Mouse (Mus musculus) bone marrow, adult 2 months (tissue): ENCODE data around the gene Rps27. TPM values are rescaled to one million over a fixed set of nuclear protein-coding genes. Genes with fewer than 3 reads are reported as not detected.

Source experiments
- H3K27ac ChIP-seq: fragments of 200-500 bp; 2 replicates; pipeline ENCODE4 v1.5.1; 2012; ENCODE audit warnings: low read depth, mild to moderate bottlenecking, control low read depth, inconsistent platforms, low read length; ENCODE audit not compliant: control insufficient read depth, poor library complexity, insufficient read depth
- H3K4me1 ChIP-seq: fragments of 200-500 bp; 2 replicates; pipeline ENCODE4 v1.6.1; 2011; ENCODE audit warnings: low read length; ENCODE audit not compliant: control insufficient read depth, insufficient read depth
- H3K4me3 ChIP-seq: fragments of 200-500 bp; replicated peaks from 2 replicates; pipeline ENCODE3; 2011; ENCODE audit warnings: mild to moderate bottlenecking, low read depth, low read length, control low read depth; ENCODE audit not compliant: control insufficient read depth
- CTCF ChIP-seq: fragments of 200-500 bp; IDR thresholded peaks from 2 replicates; pipeline ENCODE4 v1.5.1; 2011; ENCODE audit warnings: low read length, control low read depth; ENCODE audit not compliant: control insufficient read depth, insufficient read depth
- POLR2A ChIP-seq: fragments of 200-500 bp; IDR thresholded peaks from 2 replicates; pipeline ENCODE4 v1.6.1; 2011; ENCODE audit warnings: low read depth, mild to moderate bottlenecking, control low read depth, low read length, borderline replicate concordance; ENCODE audit not compliant: control insufficient read depth
- WGBS: fragments of 180-500 bp; shearing (Covaris S2); methylation state at CpG from one replicate; pipeline ENCODE4 v1.1.7; 2018; 5-methylcytosine and 5-hydroxymethylcytosine counted together
- polyA plus RNA-seq: library from polyadenylated mRNA; stranded (reverse); fragments of >200 nt; gene quantifications from 2 replicates; pipeline ENCODE4 v1.2.4, GENCODE M21; 2011; ENCODE audit warnings: low replicate concordance; ENCODE audit not compliant: missing spikeins, insufficient read depth, insufficient read length

Gene Rps27
- polyA plus RNA-seq, 1 experiment = 168 TPM

- H3K4me3 ChIP-seq = peak overlapping the region; percentile 21
- H3K4me1 ChIP-seq = no peaks in the 10 kb centered on the region; the same call in 1 of the 2 replicates
- H3K27ac ChIP-seq = no peak overlapping the region
- 8% methylated on average over 6 of the region's 6 CpGs for WGBS
- TF ChIP-seq POLR2A (no peak), CTCF (no peak)
These were observed 6.6 kb upstream of the Rps27 start for GRCm38 (mm10) chr3:90220088-90220487.

GRCm38 (mm10) chr3:90215825-90216380 lies 2.5 kb upstream of the Rps27 start:
- H3K4me1 ChIP-seq = peaks cover 1% of the 10 kb centered on the region; the same call in 1 of the 2 replicates
- TF ChIP-seq CTCF (no peak), POLR2A (no peak)
- WGBS = 29% methylated on average over 1 of the region's 1 CpGs
- H3K27ac ChIP-seq = no peak overlapping the region
- H3K4me3 ChIP-seq = no peak overlapping the region

GRCm38 (mm10) chr3:90213956-90214684 lies 669 bp upstream of the Rps27 start:
- WGBS = 36% methylated on average over 12 of the region's 12 CpGs
- TF ChIP-seq CTCF (no peak), POLR2A (no peak)
- no peak overlapping the region for H3K27ac ChIP-seq
- peak overlapping the region; percentile 97 for H3K4me3 ChIP-seq
- peaks cover 1% of the 10 kb centered on the region; the same call in 1 of the 2 replicates for H3K4me1 ChIP-seq

GRCm38 (mm10) chr3:90212723-90213122 lies 728 bp downstream of the Rps27 start:
- WGBS = 9% methylated on average over 5 of the region's 5 CpGs
- H3K4me1 ChIP-seq = peaks cover 1% of the 10 kb centered on the region; the same call in 1 of the 2 replicates
- H3K27ac ChIP-seq = no peak overlapping the region
- TF ChIP-seq POLR2A (no peak), CTCF (no peak)
- H3K4me3 ChIP-seq = peak overlapping the region; percentile 45

GRCm38 (mm10) chr3:90211475-90212398 lies 1.7 kb downstream of the Rps27 start:
- 42% methylated on average over 13 of the region's 13 CpGs for WGBS
- H3K4me1 ChIP-seq = peaks cover 1% of the 10 kb centered on the region; the same call in 1 of the 2 replicates
- H3K27ac ChIP-seq = no peak overlapping the region
- H3K4me3 ChIP-seq = peak overlapping the region; percentile 11
- no peak for TF ChIP-seq POLR2A
- TF ChIP-seq CTCF = no peak

- Histone ChIP-seq H3K4me1 (peaks cover 1% of the 10 kb centered on the region; the same call in 1 of the 2 replicates), H3K27ac (no peak overlapping the region), H3K4me3 (no peak overlapping the region)
- 91% methylated on average over 5 of the region's 5 CpGs for WGBS
- TF ChIP-seq POLR2A (no peak), CTCF (no peak)
These were observed 3.4 kb downstream of the Rps27 start for GRCm38 (mm10) chr3:90209908-90210566.

- no peak overlapping the region for H3K4me3 ChIP-seq
- no peak overlapping the region for H3K27ac ChIP-seq
- peaks cover 1% of the 10 kb centered on the region; the same call in 1 of the 2 replicates for H3K4me1 ChIP-seq
- 79% methylated on average over 2 of the region's 2 CpGs for WGBS
- no peak for TF ChIP-seq CTCF
- no peak for TF ChIP-seq POLR2A
These were observed 4.8 kb downstream of the Rps27 start for GRCm38 (mm10) chr3:90208662-90209061.

- 96% methylated on average over 2 of the region's 2 CpGs for WGBS
- no peaks in the 10 kb centered on the region; the same call in 1 of the 2 replicates for H3K4me1 ChIP-seq
- TF ChIP-seq CTCF = no peak
- no peak for TF ChIP-seq POLR2A
- H3K4me3 ChIP-seq = no peak overlapping the region
- no peak overlapping the region for H3K27ac ChIP-seq
These were observed 8.9 kb downstream of the Rps27 start for GRCm38 (mm10) chr3:90204582-90204981.
